Mouse (Mus musculus) heart, postnatal 0 days (tissue): ENCODE measurements at regions not wholly inside any gene's neighbourhood (a gene's known extent, or its start where the extent isn't known, plus 50 kb on each side); places are given as distances from the start of the nearest gene placed in this dataset.

ENCODE experiments used
- CTCF ChIP-seq: IDR thresholded peaks from 2 replicates; pipeline ENCODE4 v1.5.1; 2016; ENCODE audit warnings: antibody characterized with exemption, control low read depth, low read depth
- EP300 ChIP-seq: IDR thresholded peaks from 2 replicates; pipeline ENCODE4 v1.6.1; 2016; ENCODE audit warnings: antibody characterized with exemption, low read depth

DNA sequence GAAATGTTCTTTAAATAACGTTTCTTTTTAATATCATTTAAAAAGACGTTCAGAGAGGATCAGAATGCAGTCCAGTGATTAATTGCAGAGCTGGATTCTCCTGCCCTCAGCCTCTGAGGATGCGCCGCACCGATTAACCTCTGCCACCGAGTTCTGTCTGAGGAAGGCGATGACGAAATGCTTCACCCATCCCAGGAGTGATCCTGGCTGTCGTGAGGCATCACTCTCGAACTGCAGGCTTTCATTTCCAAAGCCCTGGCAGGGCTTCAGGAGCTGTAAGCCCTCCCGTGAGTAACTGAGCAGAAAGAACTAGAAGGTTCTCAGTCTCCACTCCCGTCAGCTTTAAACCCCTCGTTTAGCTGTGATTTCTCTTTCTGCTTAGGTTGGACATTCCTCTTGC lies 157.0 kb upstream of the Pgrmc2 start:
- no peak for TF ChIP-seq EP300
- no peak for TF ChIP-seq CTCF
